Mouse (Mus musculus): Measurements from ENCODE around the gene Nup85. TPM values are rescaled to one million over a fixed set of nuclear protein-coding genes. Genes with fewer than 3 reads are reported as not detected.

Nup85 gene
- total RNA-seq, 4 experiments from 2014 or later: 47.0 to 64.9 (median 53.1) TPM

DNA sequence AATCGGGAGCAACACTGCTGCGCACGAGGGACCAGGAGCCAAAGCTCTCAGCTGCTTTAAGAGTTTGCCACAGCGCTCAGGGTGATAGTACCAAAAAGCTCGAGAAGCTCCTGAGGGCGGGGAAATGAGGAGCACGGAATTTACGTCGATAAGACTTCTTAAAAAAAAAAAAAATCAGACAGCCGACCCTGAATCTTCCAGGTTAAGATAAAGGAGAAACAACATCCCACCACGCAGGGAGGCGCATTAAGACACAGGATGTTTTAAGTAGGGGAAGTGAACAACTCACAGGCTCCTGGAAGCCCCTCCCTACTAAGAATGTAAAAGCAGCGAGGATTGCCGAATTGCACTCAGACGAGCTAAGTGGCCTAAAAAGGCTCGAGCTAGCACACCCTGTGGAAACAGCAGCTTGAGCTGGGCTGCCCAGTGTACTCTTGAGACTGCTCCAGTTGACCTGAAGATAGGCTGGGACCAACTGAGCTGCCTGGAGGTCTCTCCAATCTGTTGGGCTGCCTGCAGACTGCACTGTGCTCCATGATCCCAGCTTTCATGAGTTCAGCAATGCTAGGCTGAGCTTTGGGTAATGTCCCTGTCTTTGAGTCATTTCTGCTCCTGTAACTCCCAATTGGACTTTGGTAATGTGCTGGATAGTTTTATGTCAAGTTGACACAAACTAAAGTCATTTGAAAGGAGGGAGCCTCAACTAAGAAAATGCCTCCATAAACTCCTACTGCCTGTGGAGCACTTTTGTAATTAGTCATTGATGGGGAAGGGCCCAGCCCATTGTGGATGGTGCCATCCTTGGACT lies 49.1 kb downstream of the Nup85 start:
- DNase-seq (ENCODE audit: low spot score in 2 of 2): no peak

DNA sequence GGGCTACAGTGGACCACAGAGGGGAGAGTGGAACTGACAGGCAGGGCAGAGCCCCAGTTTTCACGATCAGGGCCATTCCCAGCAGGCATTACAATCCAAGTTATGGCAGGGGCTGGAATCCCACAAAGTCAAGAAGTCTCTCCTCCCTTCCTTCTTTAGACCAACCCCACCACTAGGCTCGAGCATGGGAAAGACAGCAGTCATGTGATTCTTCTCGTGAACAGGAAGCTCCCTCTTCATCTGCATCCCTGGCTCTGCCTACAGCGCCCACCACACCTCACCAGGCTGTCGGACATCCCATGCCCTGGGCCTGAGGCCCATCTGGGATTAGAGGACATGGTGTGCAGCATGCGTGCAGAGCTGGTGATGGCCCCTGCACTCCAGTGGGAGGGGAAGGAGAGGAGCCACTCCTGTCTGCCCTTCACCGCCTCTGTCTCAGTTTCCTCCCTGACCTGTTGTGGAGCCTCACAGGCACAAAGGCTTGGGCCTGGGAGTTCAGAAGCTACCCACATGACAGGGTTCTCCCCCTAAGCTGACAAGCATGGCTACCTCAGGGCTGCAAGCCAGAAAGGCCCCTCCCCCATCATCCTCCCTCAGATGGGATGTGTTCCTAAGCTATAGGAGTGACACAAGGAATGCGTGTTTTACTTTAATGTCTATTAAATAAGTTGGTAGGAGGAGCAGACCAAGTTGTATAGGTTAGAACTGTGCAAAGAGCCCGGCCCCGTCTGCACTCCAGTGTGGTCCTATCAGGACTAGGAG lies 50.3 kb downstream of the Nup85 start:
- no peak for DNase-seq (ENCODE audit: low spot score in 2 of 2)

DNA sequence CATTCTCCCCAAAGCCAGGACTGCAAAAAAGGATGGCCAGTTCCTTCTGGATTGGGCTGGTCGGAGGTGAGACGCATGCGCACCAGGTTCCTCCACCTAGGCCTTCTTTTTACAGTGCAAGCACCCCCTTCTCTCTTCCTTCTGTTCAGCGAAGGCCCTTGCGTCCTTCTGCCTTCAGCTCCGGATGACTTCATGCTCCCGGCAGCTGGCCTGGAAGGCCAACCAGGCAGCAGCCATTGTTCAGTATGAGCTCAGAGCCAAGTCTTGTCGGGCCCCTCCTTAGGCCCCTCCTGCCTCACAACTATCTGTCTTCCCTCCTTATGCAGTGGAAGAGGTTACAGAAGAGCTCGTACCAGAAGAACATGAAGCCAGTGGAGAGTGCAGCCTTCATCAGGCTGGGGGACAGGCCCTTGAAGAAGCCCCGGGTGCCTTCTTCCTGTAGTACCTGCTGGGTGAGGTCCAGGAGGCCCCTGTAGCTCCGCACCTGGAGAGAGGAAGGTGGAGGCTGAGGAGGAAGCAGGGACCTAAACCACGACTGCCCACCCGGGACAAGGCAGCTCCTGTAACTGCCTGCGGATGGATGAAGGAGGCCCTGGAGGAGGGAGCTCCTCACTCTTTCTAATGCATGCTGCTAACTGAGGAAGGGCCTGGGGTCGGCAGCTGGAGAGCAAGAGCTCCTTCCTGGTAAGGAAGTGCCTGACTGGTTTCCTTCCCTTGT lies 51.0 kb downstream of the Nup85 start:
- no peak for DNase-seq (ENCODE audit: low spot score in 2 of 2)

DNA sequence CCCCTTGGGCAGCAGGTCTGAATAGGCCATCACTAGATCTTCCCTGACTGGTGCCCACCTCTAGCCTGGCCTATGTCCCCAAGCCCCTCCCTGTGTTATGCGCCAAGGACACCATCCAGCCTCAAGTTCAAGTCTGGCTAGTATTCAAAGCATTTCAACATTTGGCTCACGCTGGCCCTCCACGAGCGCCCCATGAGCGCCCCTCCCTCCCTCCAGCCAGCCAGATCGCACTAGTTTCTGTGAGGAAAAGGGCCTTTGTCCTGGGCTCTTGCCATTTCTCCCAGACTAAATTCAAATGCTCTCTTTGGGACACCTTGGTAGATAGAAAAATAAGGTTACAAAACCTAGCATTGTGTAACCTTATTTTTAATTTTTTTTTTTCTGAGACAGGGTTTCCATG lies 51.6 kb downstream of the Nup85 start:
- DNase-seq (ENCODE audit: low spot score in 2 of 2): no peak

DNA sequence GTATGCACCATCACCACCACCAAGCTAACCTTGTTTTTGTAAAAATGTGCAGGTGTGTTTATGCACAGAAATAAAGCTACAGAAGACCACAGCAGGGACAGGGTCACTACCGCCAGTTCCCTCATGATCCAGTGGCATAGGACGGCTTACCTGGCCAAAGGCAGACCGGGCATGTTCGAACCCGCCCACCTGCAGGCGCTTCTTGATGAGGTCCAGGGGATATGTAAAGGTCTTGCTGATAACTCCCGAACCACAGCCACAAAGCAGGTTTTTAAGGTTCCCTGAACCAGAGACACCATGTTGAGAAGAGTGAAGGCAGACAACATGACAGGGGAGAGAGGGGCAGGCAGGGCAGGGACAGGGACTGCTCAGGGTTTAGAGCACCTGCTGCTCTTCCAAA lies 52.1 kb downstream of the Nup85 start:
- no peak for DNase-seq (ENCODE audit: low spot score in 2 of 2)

DNA sequence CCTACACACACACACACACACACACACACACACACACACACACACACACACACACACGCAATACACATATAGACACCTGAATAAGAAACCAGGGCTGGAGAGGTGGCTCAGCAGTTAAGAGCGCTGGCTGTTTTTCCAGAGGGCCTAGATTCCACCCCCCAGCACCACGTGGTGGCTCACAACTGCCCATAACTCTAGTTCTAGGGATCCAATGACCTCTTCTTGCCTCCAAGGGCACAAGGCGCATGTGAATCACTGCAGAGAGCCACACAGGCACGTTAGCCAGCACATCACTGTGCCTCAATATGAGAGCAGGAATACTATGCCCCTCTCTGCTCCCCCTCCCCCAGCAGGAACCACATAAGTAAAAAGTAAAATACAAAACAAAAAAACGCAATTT lies 52.7 kb downstream of the Nup85 start:
- no peak for DNase-seq (ENCODE audit: low spot score in 2 of 2)

DNA sequence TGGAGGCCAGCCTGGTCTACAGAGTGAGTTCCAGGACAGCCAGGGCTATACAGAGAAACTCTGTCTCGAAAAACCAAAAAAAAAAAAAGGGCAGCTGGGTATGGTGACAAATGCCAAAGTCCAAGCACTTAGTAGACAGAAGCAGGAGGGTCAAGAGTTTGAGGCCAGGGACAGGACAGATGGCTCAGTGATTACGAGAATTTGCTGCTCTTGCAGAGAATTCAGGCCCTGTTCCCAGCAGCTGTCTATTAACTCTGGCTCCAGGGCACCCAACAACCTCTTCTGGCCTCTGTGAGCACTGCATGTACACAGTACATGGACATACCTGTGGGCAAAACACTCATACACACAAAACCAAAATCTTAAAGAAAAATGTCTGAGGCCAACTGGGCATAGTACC lies 53.8 kb downstream of the Nup85 start:
- DNase-seq (ENCODE audit: low spot score in 2 of 2): no peak

DNA sequence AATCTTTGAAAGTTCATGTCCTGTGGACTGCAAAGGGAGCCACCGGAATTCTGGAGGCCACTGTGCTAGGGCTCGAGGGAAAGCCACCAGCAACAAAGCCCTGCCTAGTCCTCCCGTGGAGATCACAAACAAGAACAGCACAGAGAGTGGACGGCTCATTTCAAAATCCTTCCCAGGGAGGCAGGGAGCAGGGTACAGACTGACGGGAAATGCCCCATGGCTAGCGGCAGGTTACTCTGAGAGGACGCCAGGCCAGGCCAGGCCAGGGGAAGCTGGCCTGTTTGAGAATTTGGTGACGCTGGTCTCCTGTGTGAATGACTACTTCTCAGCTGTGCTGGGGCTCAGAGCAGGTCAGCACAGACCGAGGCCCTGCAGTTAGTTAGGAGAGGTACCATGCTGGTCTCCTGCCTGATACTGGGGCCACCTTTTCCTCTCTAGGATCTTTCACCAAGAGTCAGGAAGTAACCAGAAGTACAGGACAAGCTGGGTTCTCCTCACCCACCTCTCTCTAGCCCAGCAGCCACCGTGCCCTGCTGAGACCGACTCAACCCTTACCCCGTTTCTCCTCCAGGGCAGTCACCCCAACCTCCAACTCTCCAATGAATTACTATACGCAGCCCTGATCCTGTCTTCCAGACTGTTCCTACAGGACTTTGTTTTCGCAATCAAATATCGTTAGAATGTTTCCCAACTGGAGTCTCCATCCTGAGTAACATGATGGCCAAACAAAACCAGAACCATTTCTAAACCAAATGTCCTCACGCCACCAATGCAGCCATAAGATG lies 54.7 kb downstream of the Nup85 start:
- no peak for DNase-seq (ENCODE audit: low spot score in 2 of 2)

DNA sequence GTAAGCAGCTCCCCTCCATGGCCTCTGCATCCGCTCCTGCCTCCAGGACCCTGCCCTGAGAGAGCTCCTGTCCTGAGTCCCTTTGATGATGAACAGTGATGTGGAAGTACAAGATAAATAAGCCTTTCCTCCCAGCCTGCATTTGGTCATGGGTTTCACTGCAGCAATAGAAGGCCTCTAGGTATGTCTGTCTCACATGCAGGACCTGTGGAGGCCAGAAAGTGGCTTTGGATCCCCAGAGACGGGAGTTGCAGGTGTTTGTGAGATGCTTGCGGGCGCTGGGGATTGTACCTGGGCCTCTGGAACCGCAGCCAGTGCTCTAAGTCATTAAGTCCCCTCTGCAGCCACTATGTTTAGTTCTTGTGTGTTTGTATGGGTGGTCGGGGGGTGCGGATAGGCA lies 55.7 kb downstream of the Nup85 start:
- no peak for DNase-seq (ENCODE audit: low spot score in 2 of 2)

DNA sequence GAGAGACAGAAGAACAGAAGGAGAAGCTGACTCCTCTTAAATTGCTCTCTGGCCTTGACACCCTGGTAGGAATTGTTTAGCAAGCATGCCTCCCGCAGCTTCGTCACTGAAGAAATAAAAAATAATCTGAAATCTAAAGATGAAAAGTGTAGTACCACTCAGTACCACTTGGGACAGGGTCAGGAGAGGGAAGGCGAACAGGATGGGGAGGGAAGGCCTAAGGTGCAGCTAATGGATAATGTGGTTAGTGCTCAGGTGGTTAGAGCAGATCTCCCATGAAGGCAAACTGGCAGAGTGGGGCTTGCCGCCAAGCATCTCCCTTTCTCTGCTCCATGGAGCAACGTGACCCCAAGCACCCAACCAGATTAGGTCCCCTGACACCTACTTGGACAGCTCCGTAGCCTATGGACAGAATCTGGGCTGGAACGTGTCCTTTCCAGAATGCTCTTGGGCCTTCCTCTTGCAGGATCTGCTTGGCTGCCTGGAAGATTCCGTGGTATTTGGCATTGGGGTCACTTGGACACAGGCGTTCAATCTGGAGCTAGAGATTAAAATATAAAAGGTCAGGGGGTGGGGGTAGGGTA lies 59.3 kb downstream of the Nup85 start:
- DNase-seq (ENCODE audit: low spot score in 2 of 2): no peak

DNA sequence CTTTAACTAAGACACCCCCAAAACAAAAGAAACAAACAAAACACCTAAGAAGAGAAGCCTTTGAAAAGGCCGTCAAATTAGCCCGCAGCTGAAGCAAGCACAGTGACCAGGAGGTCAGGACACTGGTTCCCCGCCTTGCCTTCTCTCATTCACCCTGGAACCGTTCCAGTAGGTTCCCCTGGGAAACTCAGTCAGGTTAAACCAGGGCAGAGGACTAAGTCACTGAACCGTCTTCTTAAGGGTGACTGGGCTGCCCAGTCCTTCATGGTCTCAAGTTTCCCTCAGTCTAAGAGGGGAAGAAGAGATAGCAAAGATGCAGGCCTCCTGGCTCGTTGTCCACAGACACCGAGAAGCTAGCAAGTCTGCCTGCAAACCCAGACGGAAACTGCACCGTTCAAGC lies 61.6 kb downstream of the Nup85 start:
- DNase-seq (ENCODE audit: low spot score in 2 of 2): no peak

DNA sequence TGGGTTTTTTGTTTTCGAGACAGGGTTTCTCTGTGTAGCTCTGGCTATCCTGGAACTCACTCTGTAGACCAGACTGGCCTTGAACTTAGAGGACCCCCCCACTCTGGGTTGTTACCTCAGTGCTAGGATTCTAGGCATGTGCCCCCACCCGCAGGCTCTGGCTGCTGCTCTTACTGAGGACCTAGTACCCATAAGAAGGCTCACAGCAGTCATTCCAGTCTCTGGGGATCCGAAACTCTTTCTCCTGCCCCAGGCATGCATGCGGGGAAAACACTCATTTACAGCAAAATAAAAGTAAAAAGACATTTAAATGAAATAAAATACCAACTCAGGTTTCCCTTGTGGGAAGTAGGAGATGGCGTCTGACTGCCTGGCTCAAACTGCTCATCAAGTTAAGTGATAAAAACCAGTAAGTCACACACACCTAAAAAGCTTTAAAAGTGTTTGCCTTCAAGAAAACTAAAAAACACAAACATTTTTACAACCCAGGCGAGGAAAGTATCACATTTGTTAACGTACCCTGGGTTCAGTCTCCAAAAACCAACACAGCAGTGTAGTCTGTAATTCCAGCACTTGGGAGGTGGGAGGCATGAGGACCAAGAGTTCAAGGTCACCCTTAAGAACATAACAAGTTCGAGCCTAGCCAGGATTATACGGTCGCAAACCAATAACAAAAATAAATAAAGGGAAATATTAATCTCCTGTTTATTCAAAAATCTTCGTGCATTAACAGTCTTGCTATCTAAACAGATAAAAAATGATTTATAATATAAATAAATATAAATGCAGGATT lies 62.8 kb downstream of the Nup85 start:
- no peak for DNase-seq (ENCODE audit: low spot score in 2 of 2)

DNA sequence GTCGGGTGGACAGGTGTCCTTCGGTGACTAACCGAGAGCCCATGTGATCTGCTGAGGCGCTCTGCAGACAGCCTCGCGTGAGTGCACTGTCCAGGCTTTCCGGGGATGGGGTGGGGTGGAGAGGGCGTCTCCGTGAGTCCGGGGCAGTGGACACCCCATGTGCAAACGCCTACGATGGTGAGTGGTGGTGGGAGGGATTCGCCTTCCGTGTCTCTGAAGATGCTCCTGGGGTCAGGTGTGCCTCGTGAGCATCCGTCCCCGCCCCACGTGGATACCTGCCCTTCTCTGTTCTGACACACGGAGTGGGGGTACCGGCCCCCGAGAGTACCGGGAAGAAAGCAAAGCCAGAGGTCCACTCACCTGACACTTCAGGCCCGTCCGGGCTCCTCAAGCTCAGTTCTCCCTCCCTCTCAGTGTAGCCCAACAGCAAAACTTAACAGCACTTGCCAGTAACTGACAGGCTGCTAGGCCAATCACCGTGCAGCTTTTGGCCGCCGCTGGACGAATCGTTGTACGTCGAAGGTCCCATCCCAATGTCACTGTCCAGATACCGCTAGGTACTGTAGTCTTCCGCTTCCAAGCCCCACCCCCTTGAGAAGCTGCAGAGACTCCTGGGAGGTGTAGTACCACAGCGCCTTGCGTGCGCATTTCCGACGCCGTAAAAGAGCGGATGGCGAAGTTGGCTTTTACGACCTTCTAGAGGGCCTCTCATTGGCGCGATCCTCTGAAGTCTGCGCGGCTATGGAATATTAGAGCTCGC lies 63.7 kb downstream of the Nup85 start, which contains the start of gene Slc25a19:
Gene Slc25a19, minus strand, starts transcription at position 591 of the 760 bp plus-strand sequence.
- DNase-seq (ENCODE audit: low spot score in 2 of 2): peak; percentile 99 to 100

DNA sequence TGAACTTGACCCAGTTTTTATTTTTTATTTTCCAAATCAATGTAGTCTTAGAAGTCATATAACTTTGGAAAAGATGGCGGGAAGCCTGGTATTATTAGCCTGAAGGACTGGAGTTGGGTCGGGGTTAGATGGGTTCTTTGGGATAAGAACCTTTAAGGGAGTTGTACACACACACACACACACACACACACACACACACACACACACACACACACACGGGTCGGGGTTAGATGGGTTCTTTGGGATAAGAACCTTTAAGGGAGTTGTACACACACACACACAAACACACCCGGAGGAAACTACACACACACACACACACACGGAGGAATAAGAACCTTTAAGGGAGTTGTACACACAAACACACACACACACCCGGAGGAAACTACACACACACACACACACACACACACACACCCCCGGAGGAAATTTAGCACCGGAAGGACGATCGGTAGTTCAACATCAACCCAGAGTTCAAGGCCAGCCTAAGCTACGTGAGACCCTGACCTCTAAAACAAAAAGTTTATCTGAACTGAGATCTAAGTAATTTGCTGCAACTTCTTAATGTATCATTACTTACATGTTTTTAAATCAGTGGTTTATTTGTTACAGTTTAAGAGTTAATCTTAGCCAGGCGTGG lies 64.3 kb downstream of the Nup85 start:
- no peak for DNase-seq (ENCODE audit: low spot score in 2 of 2)

DNA sequence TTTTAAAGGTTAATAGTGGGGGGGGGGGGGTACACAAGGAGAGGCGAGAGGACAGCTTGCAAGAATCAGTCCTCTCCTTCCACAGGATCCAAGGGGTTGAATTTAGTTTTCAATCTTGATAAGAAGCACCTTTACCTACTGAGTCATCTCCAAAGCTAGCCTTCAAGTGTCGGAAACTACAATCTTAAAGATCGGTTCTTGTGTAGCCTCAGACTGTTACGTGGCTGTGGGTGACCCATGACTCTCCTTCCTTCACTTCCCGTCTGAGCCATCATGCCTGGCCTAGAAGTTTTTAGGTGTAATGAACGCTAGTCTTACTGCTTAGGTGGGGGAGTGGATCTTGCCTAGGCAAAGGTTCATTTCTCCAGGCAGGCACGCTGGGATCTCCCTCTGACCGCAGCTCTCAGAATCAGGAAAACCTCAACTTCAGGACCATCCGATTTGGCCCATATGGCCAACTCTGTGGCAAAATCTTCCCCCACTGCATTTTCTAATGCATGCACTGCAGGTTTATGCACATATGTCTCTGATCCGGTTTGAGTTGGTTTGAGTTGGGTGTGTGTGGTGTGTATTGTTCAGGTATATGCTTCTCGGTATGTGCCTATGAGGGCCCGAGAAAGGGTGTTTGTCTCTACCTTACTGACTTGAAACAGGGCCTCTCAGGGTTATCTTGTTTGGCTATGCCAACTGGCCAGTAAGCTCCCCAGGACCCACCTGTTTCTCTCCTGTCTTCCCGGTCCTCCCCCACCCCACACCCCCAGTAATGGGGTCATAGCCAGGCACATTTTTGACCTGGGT lies 65.7 kb downstream of the Nup85 start:
- no peak for DNase-seq (ENCODE audit: low spot score in 2 of 2)

DNA sequence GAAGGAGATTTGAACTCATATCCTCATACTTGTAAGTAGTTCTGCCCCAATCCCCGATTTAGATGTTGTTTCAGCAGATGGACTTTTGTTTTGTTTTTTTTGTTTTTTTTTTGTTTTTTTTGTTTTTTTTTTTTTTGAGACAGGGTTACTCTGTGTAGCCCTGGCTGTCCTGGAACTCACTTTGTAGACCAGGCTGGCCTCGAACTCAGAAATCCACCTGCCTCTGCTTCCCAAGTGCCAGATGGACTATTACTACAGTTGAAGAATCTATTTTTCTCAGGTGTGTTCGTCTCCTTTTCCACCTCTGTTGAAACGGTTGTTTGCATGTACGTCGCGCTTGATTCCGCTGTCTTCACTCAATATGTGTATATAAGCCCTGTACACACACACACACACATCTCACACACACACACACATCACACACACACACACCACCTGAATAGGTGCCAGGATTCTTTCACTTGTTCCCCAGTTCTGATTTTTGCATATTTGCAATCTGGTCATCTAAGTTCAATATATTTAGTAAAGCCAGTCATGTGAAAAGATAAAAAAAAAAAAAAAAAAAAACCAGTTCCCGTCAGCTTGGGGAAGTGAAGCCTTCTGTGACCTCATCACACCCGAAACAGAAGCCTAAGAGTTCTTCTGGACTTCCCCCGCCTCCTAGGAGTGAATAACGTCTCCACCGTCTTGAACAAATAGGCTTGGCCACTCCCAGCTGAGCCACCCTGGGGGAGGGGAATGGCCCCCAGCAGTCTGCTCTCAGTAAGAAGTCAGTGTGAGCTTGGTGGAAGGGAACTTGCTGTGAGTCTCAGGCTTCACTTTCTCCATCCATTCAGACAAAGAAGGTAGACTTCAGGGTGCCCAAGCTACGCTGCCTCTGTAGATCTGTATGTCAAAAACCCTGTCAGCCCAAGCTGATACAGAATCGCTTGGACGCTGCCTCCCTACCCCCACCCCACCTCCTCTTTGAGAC lies 66.6 kb downstream of the Nup85 start:
- no peak for DNase-seq (ENCODE audit: low spot score in 2 of 2)

DNA sequence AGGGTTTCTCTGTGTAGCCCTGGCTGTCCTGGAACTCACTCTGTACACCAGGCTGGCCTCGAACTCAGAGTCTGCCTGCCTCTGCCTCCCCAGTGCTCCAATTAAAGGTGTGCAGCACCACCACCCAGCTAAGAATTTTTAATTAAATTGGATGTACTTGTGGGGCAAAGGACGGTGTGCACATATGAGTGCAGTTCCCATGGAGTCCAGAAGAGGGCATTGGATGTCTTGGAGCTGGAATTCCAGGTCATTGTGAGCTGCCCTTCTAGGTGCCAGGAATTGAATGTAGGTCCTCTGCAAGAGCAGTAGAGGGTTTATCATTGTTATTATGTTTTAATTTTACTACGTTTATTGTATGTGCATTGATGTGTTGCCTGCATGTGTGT lies 67.3 kb downstream of the Nup85 start:
- DNase-seq (ENCODE audit: low spot score in 2 of 2): no peak
